Mouse (Mus musculus) liver, embryonic 14.5 days (tissue): ENCODE data around the gene Banp.

Experiments
- CTCF ChIP-seq: IDR thresholded peaks from 2 replicates; pipeline ENCODE4 v1.5.1; 2016; ENCODE audit warnings: antibody characterized with exemption, low read depth, control low read depth
- EP300 ChIP-seq: IDR thresholded peaks from 2 replicates; pipeline ENCODE4 v1.6.1; 2016; ENCODE audit warnings: antibody characterized with exemption, low read depth

- TF ChIP-seq CTCF (peak; percentile 34; the same call in 1 of the 2 replicates), EP300 (no peak)
These were observed 16.7 kb upstream of the Banp start for GRCm38 (mm10) chr8:121932668-121933520.
